In the genomic region with DNA sequence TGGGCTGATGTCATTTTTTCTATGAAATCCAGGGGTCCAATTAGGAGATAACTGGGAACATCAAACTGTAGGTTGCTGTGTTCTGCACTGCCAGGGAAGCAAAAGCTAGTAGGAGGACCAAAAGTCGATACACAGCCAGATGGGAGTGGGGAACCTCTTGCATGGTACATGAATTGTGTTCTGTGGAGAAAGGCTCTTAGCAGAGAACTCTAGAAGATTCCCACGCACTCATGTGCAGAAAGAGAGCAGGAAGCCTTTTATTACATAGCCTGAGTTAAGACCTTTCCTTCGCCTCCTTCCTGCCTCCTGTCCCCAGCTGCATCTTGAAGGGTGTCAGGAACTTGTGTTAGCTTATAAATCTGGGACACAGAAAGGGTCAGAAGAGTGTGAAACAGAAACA, we compare ENCODE assay signal across 32 mouse cellular contexts. TPM values are rescaled to one million over a fixed set of nuclear protein-coding genes. Genes with fewer than 3 reads are reported as not detected.
DNase-seq lines count a peak whose midpoint lies in the region; ATAC-seq and TF ChIP-seq lines count a peak whose summit lies in the region.
"Had no signal": no experiment of that assay in that cellular context is flagged by ENCODE, and none has a peak within 500 bp of the region (broad histone marks: within the 10 kb centered on the region; RNA-seq: fewer than 3 reads in every experiment).

No protein-coding gene starts in this region.

- WGBS in kidney, embryonic 14.5 days: 32% methylated on average over 3 of the region's 3 CpGs
- WGBS in kidney, adult 2 months: 47% methylated on average over 3 of the region's 3 CpGs

- intact Hi-C loops in left cerebral cortex, postnatal 14 days (cut with DNase I): no loop called here
- intact Hi-C loops in left cerebral cortex, adult 2 months (cut with DNase I): no loop called here

- H3K9ac ChIP-seq in kidney, embryonic 14.5 days (ENCODE audit: low read depth, low read length): no peak overlapping the region
- H3K9ac ChIP-seq: embryonic facial prominence, embryonic 12.5 days; heart, embryonic 13.5 days; hindbrain, embryonic 15.5 days; liver, embryonic 14.5 days; midbrain, embryonic 13.5 days; neural tube, embryonic 13.5 days had no signal

- no peak overlapping the region for H3K4me3 ChIP-seq in kidney, embryonic 14.5 days (ENCODE audit: low read length)
- no peak overlapping the region for H3K4me3 ChIP-seq in kidney, adult 2 months (ENCODE audit: insufficient read depth, low read depth, low read length)
- no peak overlapping the region for H3K4me3 ChIP-seq in layer of hippocampus, adult 2 months
- H3K4me3 ChIP-seq in left cerebral cortex, adult 2 months: no peak overlapping the region
- H3K4me3 ChIP-seq: embryonic facial prominence, embryonic 12.5 days; heart, embryonic 13.5 days; hindbrain, embryonic 10.5 days; hindbrain, embryonic 15.5 days; midbrain, embryonic 13.5 days; neural tube, embryonic 13.5 days had no signal

- no peaks in the 10 kb centered on the region for H3K27me3 ChIP-seq in kidney, embryonic 14.5 days (ENCODE audit: control insufficient read depth, insufficient read depth, low read length)
- no peaks in the 10 kb centered on the region for H3K27me3 ChIP-seq in kidney, adult 2 months (replicated peaks; ENCODE audit: control insufficient read depth, insufficient read depth, low read length)
- H3K27me3 ChIP-seq: embryonic facial prominence, embryonic 12.5 days; heart, embryonic 13.5 days; hindbrain, embryonic 15.5 days; midbrain, embryonic 13.5 days; neural tube, embryonic 13.5 days had no signal

- no peak for ATAC-seq in kidney, embryonic 14.5 days (ENCODE audit: low FRiP score, low TSS enrichment)
- ATAC-seq: CD4-positive, CD25-positive, alpha-beta regulatory T cell, adult 4 months; forebrain, embryonic 14.5 days; inflammation-experienced regulatory T-cells, adult 6 months; midbrain, embryonic 13.5 days had no signal

- H3K27ac ChIP-seq in kidney, embryonic 14.5 days (ENCODE audit: low read depth, low read length): 0 out of 2 replicates have a peak overlapping the region, but pooled peaks have one; percentile 24
- H3K27ac ChIP-seq in kidney, adult 2 months (ENCODE audit: insufficient read depth, low read depth, low read length): no peak overlapping the region; the same call in 1 of the 2 replicates
- 0 out of 2 replicates have a peak overlapping the region, but pooled peaks have one; percentile 36 for H3K27ac ChIP-seq in layer of hippocampus, adult 2 months
- no peak overlapping the region for H3K27ac ChIP-seq in left cerebral cortex, adult 2 months
- H3K27ac ChIP-seq: embryonic facial prominence, embryonic 12.5 days; heart, embryonic 13.5 days; hindbrain, embryonic 10.5 days; hindbrain, embryonic 15.5 days; liver, embryonic 14.5 days; macrophage; midbrain, embryonic 13.5 days; neural tube, embryonic 13.5 days had no signal

- 0 out of 2 replicates have a peak, but pooled peaks cover 7% of the 10 kb centered on the region for H3K4me1 ChIP-seq in kidney, embryonic 14.5 days (ENCODE audit: control insufficient read depth, insufficient read depth, low read length)
- no peaks in the 10 kb centered on the region for H3K4me1 ChIP-seq in kidney, adult 2 months (ENCODE audit: control insufficient read depth, insufficient read depth, low read length)
- H3K4me1 ChIP-seq: embryonic facial prominence, embryonic 12.5 days; hindbrain, embryonic 10.5 days; hindbrain, embryonic 15.5 days; midbrain, embryonic 13.5 days; neural tube, embryonic 13.5 days had no signal

- no peak for TF ChIP-seq POLR2A in kidney, adult 2 months (IDR thresholded peaks at IDR 0.05; ENCODE audit: low read depth, low read length)

- H3K4me2 ChIP-seq in kidney, embryonic 14.5 days (replicated peaks; ENCODE audit: low read depth, low read length): no peak overlapping the region
- H3K4me2 ChIP-seq: embryonic facial prominence, embryonic 12.5 days; heart, embryonic 13.5 days; hindbrain, embryonic 15.5 days; midbrain, embryonic 13.5 days; neural tube, embryonic 13.5 days had no signal

- no peak for TF ChIP-seq CTCF in kidney, adult 2 months (conservative IDR thresholded peaks at IDR 0.05; ENCODE audit: insufficient read depth, insufficient read length, low read depth, low read length)
- TF ChIP-seq CTCF in layer of hippocampus, adult 2 months (conservative IDR thresholded peaks at IDR 0.05): no peak
- TF ChIP-seq CTCF in left cerebral cortex, adult 2 months (IDR thresholded peaks at IDR 0.05): no peak

- H3K9me3 ChIP-seq in kidney, embryonic 14.5 days (ENCODE audit: control insufficient read depth, low read length): no peaks in the 10 kb centered on the region
- H3K9me3 ChIP-seq: embryonic facial prominence, embryonic 12.5 days; heart, embryonic 13.5 days; hindbrain, embryonic 10.5 days; hindbrain, embryonic 15.5 days; midbrain, embryonic 13.5 days; neural tube, embryonic 13.5 days had no signal

- no peak for DNase-seq in kidney, adult 2 months
- peak in 1 of 2 experiments; percentile 48 for DNase-seq in layer of hippocampus, adult 2 months (ENCODE audit: low spot score in 2 of 2)
- DNase-seq in layer of hippocampus, adult 11-12 months (ENCODE audit: low spot score): no peak
- DNase-seq in left cerebral cortex, postnatal 14 days (ENCODE audit: low spot score in 2 of 2): peak; percentile 44 to 58
- no peak for DNase-seq in left cerebral cortex, adult 2 months (ENCODE audit: extremely low spot score in 1 of 2, low spot score in 2 of 2)
- DNase-seq in telencephalon, adult 2 months (ENCODE audit: low read depth, low spot score): peak; percentile 45
- DNase-seq: adrenal gland, postnatal 14 days; cerebellum, adult 11-12 months; cerebellum, adult 9-11 months; embryo, embryonic 11 days; gastrocnemius, postnatal 10 days; heart, postnatal 10 days; kidney, adult 11 months; liver; lung, adult 2 months; lung, postnatal 10 days; right cerebral cortex, postnatal 25 days; spleen, adult 18-20 months; thymus, adult 2 months; thymus, postnatal 36 days had no signal

- H3K36me3 ChIP-seq in kidney, embryonic 14.5 days (ENCODE audit: control insufficient read depth, insufficient read depth, low read length): no peaks in the 10 kb centered on the region; the same call in 1 of the 2 replicates
- no peaks in the 10 kb centered on the region for H3K36me3 ChIP-seq in kidney, adult 2 months (ENCODE audit: control insufficient read depth, insufficient read depth, low read length)
- H3K36me3 ChIP-seq: hindbrain, embryonic 15.5 days; midbrain, embryonic 13.5 days had no signal

RNA-seq across cellular contexts. Expression of a gene that starts 53.7 kb away (rescaled TPM):
- 8.9 and 9.3 TPM in 2 replicates for polyA plus RNA-seq in kidney, embryonic 14.5 days (2014; fragmentation: Nextera tagmentation; extraction: Ambion mirVana)
- polyA plus RNA-seq in kidney, adult 2 months (2012; rRNA removed): 41.4 and 41.5 TPM in 2 replicates
- 10 to 100 TPM; 15.0 to 19.9 TPM for total RNA-seq in layer of hippocampus, adult 2 months (2021)
- total RNA-seq in left cerebral cortex, postnatal 14 days (2021): 10 to 100 TPM in 1 of 2 experiments, 1 to 10 TPM in 1; 9.9 to 12.5 TPM
- total RNA-seq in left cerebral cortex, adult 2 months (2021): 10 to 100 TPM; 13.9 to 15.6 TPM

Comparison
In these comparisons a context has a peak if more than half of its experiments do, and no peak if none do; other contexts are left out.
1. H3K27ac ChIP-seq: peak in kidney, embryonic 14.5 days (single experiment) and layer of hippocampus, adult 2 months (single experiment); none in kidney, adult 2 months (single experiment) and left cerebral cortex, adult 2 months (single experiment).
2. DNase-seq: peak in left cerebral cortex, postnatal 14 days (2 of 2) and telencephalon, adult 2 months (single experiment); none in kidney, adult 2 months (single experiment), layer of hippocampus, adult 11-12 months (single experiment) and left cerebral cortex, adult 2 months (0 of 2).